Mouse (Mus musculus): ENCODE results near the gene Xbp1.
"Not testable (repeated sequence)": the region's sequence is repeated elsewhere in the genome, so short reads cannot be mapped to it uniquely, and the experiment has no call there.

The Xbp1 gene

DNA sequence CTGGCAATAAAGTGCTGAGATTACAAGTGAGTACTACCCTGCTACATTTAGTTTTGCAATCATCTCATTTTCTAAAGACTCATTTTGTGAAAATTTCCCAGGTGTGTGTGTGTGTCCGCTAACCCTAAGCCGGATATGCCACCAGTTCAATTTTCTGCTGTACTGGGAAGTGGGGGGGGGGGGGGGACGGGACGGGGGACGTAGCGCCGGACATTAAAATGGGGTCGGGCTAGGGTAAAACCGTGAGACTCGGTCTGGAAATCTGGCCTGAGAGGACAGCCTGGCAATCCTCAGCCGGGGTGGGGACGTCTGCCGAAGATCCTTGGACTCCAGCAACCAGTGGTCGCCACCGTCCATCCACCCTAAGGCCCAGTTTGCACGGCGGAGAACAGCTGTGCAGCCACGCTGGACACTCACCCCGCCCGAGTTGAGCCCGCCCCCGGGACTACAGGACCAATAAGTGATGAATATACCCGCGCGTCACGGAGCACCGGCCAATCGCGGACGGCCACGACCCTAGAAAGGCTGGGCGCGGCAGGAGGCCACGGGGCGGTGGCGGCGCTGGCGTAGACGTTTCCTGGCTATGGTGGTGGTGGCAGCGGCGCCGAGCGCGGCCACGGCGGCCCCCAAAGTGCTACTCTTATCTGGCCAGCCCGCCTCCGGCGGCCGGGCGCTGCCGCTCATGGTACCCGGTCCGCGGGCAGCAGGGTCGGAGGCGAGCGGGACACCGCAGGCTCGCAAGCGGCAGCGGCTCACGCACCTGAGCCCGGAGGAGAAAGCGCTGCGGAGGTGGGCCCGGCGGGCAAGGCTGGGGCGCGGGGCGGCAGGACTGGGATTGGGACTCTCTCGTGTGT, at the start of gene Xbp1:
TSS of gene Xbp1 (plus strand) at position 248 of the 854 bp plus-strand sequence.
- DNase-seq, result peak; percentile 98

DNA sequence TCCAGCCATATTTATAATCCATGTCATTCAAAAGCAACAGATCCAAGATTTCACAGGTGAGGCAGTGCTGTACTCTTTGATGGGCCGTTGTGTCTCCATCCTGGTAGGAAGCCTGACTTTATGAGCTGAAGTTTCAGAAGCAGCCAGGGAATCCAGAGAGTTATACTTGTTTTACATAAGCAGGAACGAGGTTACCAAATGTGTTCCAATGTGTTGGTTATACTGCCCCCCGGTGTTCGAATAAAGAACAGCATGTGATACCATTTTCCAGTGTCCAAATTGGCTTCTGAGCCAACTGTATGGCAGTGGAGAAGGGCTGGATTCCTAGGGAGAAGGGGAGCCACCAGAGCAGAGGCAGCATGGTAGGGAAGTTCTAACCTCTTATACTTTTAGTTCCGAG, 46.3 kb upstream of the Xbp1 start:
- peak; percentile 65 for DNase-seq

DNA sequence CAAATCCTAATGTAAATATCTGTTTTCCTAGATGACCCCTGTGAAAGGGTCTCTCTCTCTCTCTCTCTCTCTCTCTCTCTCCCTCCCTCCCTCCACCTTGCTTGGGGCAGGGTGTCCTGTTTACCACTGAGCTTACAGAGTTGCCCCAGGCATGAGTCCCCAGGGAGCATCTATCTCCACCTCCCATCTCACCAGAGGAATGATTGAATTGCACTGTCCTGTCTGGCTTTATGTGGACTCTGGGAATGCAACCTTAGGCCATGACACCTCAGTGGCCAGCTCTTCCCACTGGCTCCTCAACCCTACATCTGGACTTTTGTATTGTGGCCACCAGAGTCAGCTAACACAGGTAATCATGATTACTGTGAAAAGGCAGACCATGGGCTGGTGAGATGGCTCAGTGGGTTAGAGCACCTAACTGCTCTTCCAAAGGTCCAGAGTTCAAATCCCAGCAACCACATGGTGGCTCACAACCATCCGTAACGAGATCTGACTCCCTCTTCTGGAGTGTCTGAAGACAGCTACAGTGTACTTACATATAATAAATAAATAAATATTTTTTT, 44.8 kb upstream of the Xbp1 start:
- not testable (repeated sequence) for DNase-seq

DNA sequence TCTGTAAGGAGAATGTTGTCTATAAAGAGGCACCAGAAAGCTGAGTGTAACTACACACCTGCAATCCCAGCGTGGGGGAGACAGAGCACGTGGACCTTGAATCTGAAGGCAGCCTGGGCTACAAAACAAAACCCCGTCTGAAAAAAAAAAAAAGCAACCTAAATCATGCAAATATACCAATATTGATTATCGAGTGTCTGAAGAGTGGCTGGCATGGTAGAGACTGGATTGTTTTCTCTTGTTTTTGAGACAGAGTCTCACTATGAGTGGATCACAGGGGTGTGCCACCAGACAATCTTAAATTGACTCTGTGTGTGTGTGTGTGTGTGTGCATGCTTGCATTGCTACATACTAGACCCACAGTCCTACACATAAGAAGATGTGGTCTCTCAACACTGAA, 43.7 kb upstream of the Xbp1 start:
- no peak for DNase-seq

DNA sequence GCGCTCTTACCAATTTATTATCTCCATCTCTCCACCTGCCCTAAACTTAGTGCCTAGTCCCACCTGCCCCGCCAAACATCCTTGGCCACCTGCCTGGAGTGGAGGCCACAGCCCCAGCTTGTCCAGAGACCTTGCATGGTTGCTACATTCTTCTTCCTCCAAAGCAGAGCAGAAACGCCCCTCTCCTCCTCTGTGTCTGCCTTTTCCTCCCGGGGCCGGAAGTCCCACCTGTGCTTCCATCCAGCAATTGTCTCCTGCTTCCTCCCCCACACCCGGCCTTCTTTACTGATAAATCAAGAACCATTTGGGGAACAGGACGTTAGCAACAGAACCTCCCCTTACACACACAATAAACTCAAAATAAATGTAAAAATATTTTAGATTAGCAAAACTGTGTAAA, 42.3 kb upstream of the Xbp1 start:
- no peak for DNase-seq

DNA sequence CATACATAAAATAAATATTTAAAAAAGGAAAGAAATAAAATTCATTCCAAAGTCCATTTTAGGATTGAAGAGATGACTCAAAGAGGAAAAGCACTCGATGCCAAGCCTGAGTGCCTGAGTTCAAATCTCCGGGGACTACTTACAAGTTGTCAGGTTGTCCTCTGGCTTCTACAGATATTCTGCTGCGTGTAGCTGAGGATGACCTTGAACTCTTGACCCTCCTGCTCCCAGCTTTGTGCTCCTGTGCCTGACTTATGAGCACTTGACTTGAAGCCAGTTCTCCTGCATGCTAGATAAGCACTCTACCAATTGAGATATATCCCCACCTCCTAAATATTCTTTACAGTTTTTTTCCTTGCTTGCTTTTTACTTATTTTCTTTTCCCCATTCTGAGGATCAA, 41.6 kb upstream of the Xbp1 start:
- DNase-seq, result no peak

DNA sequence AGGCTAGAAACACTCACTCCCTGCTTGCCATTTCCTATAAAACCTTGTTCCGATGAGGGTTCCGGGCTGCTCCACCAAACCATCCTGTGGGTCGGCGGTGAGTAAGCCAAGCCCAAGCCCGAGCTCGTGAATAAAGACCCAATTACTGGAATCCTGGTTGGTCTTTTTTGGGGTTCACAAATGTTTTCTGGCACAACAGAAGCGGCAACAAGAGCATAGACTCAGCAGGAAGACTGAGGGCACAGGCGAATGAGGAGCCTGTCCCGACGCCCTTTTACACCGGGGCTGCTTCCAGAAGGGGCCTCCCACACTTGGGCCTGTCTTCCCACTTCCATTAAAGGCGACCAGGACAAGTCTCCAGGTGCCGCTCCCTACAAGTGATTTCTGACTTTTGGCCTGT, 37.9 kb upstream of the Xbp1 start:
- DNase-seq, result no peak

DNA sequence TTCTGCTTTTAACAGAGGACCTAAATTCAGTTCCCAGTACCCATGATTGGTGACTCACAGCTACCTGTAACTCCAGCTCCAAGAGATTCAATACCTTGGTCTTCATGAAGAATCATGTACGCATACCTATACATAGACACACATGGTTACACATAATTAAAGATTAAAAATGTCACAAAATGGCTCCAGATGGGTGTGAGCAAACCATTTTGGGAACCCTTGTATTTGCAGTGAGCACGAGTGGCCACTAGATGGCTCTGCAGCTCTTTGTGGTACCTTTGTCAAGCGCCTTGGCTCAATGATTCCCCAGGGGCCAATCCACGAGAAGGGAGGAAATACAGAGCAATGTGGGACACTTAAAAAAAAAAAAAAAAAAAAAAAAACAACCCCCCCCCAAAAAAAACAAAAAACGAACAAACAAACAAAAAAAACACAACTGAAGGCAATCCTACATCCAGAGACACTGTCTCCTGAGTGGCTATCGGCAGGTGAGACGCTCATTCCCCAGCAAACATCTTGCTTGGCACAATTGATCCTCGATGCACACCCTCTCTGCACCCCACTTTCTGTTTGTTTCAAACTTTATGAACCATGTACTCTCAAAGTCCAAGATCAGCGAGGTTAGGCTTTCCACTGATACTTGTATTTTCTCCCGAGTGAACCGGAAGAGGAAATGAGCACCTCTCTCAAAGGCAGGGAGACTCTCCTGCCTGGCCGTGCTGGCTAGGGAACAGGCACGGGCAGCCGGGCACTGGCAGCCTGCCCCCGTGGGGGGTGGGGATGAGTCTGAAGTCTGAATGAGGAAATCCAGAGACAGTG, 35.1 kb upstream of the Xbp1 start:
- DNase-seq, result peak; percentile 82

DNA sequence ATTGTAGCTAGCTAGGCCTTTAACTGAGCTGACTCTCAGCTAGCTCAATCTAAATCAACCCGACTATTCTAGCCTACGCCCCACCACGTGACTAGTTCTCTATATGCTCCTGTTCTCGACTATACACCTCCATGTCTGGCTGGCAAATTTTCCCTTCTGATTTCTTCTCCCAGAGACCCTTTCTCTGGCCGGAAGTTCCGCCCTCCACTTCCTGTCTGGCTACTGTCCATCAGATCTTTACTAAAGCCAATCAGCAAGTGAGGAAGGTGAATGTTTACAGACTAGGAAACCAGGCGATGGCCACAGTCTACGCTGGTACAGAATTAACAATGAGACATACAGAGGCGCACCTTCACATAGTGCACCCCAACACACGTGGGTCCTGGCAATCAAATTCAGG, 31.0 kb upstream of the Xbp1 start:
- DNase-seq, result not testable (repeated sequence)

DNA sequence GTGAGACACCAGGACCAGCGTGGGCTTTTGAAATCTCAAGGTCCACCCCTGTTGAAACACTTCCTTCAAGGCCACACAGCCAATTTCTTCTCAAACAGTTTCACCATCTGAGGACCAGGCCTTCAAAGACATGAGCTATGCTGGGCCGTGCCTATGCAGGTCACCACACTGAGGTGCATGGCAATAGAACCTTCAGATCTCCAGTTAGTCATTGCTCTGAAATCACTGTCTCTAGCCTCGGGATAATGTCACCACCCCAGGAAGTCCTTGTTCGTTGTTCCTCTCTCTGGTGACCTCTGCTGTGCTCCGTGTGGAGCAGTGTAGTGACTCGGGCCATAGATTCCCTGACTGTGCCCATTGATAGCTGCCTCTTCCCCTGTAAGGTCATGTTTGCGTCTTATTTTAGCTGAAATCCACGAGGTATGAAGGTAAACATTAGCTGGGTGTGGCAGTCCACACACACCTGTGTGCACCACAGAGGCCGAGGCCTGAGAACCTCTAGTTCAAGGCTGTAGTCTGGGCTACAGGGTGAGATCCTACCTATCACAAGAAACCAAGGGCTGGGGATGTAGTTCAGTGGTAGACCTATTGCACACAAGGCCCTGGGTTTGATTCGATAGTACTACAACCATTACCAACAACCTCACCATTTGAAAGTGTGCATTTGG, 29.3 kb upstream of the Xbp1 start:
- DNase-seq, result no peak

DNA sequence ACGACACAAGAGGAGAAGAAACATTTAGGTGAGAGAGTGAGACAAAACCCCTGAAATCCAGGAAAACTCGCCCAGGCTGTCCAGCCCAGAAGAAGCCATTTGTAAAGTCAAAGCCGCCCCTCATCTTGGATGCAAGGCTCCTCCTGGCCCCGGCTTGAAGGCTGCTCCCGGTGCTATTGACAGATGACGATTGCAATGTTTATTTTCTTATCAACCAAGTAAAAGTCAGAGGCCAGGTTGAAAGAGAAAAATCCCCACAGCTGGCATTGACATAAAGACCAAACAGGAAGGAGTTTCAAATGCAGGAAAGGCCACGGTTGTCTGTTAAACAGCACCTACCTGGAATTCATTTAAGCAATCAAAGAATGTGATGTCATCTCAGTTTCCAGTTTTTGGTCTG, 28.5 kb upstream of the Xbp1 start:
- DNase-seq, result no peak

DNA sequence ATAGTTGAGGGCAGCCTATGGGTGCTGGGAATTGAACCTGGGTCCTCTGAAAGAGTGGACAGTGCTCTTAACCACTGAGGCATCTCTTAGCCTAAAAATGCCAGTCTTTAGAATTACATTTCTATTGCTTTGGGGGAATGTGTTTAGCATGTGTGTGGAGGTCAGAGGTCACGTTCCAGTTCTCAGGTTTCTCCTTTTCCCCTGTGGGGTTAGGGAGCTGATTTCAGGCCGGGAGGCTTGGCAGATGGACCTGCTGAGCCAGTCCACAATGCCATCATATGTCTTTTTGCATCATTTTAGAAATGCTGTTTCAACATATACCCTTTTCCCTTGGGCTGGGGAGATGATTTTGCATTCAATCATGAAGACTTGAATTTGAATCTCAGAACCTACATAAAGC, 26.6 kb upstream of the Xbp1 start:
- DNase-seq, result no peak

DNA sequence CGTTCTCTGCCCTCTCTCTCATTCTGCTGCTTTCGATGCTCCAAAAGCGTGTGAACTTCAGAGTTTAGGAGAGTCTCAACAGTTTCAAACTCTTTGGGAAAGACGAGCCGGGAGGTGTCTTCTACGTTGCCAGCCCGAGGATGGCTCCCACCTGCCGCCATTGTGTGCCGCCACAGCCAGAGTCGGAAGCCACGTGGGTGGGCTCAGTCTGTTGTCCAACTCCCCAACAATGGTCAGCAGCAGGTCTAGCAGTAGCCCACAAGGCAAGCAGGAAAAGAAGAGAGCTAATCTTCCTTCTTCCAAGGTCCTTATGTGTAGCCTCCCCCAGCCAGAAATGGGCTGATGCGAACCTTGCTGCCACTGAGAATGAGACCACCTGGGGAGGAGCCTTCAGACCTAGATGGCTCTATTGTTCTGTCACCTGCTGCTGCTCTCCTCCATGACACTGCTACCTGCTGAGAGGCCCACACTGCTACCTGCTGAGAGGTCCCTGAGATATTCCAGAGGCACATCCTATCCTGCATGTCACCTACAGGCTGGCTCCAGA, 25.1 kb upstream of the Xbp1 start:
- DNase-seq, result no peak

DNA sequence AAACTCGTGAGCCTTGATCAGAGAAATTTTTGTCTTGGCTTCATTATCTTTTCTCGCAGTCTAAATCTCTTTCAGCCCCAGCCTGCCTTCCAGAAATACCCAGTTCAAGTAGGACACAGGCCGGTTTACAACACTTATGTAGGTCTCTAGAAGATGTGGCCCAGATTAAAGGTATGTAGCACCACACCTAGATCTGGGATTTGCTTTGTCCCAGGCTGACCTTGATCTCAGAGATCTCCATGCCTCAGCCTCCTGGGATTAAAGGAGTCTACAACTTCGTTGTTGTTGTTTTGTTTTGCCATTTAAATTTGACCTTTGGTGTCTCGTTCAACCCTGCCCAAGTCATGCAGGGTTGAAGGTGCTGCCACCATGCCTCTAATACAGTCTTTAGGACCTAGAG, 24.6 kb upstream of the Xbp1 start:
- no peak for DNase-seq

DNA sequence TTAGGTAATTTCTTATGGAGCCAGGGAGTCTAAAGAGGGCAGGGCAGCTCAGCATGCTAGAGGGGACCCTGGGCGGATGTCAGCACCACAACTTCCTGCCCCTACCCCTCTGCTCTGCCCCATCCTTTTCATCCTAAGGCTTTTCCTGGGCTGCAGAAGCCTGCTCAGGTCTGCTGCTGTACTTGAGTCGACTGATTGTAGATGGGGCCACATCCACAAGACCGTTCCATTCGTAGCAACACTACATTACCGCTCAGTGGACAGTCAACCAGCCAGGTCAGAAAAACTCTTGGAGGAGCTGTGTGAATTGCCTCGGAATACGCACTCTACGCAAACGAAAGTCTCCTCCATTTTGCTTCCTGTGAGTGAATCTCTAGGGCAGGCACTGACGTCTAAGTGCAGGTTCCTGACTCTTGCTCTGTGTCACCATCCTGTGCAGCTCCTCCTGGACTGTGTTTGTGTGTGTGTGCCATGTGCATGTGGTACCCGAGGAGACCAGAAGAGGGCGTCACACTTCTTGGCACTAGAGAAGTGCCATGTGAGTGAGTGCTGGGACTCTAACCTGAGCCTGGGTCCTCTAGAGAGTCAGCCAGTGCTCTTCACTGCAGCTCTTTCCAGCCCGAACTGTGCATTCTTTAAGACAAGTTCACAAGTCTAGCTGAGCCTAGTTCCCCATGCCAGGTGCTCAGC, 23.8 kb upstream of the Xbp1 start:
- DNase-seq, result no peak

DNA sequence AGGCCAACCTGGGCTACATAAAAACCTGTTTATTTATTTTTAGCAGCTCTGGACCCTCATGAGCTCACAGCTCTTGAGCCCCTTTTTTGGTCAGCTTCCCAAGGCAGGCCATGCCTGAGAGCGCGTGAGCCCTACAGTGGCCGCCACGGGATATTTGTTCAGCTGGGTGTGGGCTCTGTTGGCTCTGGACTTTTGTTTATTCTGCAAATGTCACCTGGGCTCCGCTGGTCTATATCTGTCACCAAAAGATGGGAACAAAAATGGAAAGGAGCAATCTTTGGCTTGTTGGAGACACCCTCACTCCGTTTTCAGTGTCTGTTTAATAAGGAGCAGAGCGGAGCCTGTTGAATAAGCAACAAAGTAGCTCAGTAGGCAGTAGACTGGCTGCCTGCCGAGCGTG, 22.0 kb upstream of the Xbp1 start:
- DNase-seq, result no peak

DNA sequence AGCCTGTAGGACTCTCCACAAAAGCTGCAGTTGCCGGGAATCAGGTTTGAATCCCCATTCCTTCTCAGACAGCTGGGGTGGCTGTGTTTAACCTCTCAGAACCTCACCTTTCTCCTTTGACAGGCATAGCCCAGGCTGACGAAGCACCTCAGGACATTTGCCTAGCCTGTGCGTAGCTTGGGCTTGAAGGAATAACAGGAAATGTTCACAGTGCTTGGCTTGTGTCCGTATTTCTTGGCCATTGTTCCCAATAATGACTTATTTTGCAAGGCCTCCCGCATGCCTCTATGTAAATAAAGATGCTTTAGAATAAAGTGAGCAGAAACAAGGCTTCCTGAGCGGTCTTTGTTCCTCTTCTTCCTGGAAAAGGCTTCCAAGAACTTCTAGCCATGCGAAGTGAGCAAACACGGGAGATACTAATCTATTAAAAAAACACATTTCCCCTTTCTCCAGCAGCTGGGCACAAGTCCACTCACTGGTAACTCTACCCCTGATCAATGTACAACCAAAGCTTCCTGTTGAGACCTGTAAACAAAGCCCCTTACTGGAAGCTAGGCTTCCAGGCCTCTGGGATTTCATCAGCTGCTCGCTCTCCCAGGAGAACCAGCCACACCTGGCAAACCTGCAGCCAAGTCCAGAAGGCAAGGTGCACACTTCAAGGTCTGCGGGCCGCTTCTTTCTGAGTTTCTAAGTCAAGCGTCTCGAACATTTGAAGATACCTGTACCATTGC, 21.4 kb upstream of the Xbp1 start:
- DNase-seq, result no peak

DNA sequence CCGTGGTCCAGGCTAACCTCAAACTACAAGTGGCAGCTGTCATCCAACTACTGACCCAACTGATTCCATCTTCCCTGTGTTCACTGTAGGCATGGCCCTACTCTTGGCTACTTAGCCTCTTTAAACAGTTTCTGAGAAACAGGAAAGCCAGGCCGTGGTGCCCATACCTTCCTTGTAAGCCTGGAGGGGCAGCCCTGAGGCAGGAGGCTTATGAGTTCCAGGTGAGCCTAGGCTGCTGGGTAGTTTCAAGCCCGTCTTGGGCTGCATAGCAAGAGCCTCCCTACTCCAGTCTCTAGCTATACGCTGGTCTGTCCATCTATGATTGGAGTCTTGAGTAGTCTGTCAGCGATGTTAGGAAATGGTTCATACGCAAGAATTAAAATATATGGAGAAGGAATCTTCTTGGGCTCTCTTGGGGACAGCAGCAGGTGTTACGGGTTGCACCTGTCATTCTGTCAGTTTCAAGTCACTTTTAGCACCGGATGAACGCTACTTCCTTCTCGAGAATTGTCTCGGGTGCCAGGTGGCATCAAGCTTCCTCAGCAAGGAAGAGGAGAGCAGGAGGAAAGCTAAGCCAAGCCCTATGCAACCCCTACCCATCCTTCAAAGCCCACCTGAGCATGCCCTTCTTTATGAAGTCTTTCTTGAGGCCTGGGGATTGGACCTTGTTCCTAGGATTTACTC, 20.4 kb upstream of the Xbp1 start:
- DNase-seq, result no peak

DNA sequence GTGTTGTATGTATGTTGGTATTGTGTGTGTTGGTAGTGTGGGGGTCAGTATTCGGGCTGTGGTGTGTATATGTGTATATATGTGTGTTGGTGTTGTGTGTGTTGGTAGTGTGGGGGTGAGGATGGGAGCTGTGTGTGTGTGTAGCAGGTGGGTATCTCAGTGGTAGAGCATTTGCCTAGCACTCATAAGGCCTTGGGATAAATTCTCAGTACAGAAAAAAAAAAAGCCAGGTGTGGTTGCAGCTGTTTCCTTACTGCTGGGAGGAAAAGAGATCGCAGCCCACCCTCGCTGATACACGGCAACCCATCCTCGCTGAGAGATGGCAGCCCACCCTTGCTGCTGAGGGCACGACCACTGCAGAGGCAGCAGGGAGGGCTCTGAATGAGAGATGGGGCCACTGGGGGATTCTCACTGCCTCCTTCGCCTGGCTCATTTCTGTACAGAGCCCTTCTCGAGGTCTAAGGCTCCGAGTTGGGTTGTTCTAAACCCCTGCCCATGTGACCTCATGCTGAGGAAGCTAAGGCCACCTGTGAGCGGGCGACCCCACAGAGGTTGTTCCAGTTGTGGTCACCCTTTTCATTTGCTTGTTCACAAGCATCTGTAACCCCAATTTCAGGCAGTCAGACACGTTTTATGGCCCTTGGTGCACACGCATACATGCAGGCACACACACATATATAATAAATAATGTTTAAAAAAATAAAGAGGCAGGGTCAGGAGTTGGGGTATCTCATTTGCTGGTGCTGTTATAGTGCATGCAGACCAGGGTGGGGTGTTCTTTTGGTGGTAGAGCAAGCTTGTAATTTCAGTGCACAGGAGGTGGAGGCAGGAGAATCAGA, 19.3 kb upstream of the Xbp1 start:
- DNase-seq, result no peak
